Mouse (Mus musculus): ENCODE measurements around the gene Asic2. TPM values are rescaled to one million over a fixed set of nuclear protein-coding genes. Genes with fewer than 3 reads are reported as not detected.

Gene Asic2
- polyA plus RNA-seq, 1 experiment from 2014 or later, result 0.65 TPM

- 89% methylated on average over 6 of the region's 6 CpGs for WGBS
These were observed 843.9 kb downstream of the Asic2 start for GRCm38 (mm10) chr11:81124363-81124762.

DNA sequence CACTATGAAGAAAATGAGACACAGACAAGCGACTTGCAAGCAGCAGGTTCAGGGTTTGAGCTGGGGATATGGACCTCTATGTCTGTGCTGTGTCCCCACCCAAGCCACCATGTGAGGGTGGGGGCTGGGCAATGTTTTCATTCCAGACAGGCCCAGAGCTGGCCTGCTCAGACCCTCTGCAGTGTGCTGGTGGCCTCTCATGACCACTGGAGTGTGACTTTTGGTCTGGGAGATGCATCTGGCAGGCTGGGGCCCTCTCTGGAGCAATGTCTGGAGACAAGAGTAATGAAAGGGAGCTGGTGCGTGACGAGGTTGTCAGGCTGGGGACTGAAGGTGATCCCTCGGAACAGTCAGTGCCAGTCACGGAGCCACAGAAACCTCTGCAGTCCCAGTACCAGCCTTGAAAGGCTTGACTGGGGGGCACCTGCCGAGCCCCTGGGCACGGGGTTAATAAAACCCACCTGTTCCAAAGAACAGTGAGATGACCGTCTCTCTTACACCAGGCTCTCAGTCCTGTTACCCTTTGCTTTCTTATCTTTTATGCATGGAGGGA, 848.2 kb downstream of the Asic2 start:
- Histone ChIP-seq H3K27ac (no peak overlapping the region), H3K9ac (no peak overlapping the region), H3K4me2 (replicated peaks) (no peak overlapping the region), H3K27me3 (no peaks in the 10 kb centered on the region), H3K4me1 (no peaks in the 10 kb centered on the region), H3K9me3 (no peaks in the 10 kb centered on the region), H3K36me3 (no peaks in the 10 kb centered on the region), H3K4me3 (no peak overlapping the region)
- no peak for ATAC-seq (ENCODE audit: low FRiP score, low read depth)
- WGBS, result 63% methylated on average over 8 of the region's 8 CpGs

More at GRCm38 (mm10) chr11:81124363-81124762, 843.9 kb downstream of the Asic2 start:
- no peaks in the 10 kb centered on the region for H3K36me3 ChIP-seq
- no peaks in the 10 kb centered on the region for H3K9me3 ChIP-seq
- ATAC-seq (ENCODE audit: low FRiP score, low read depth), result no peak
- no peak overlapping the region for H3K4me3 ChIP-seq
- no peak overlapping the region for H3K9ac ChIP-seq
- H3K27me3 ChIP-seq, result no peaks in the 10 kb centered on the region
- H3K27ac ChIP-seq, result no peak overlapping the region
- H3K4me2 ChIP-seq (replicated peaks), result no peak overlapping the region
- no peaks in the 10 kb centered on the region for H3K4me1 ChIP-seq

DNA sequence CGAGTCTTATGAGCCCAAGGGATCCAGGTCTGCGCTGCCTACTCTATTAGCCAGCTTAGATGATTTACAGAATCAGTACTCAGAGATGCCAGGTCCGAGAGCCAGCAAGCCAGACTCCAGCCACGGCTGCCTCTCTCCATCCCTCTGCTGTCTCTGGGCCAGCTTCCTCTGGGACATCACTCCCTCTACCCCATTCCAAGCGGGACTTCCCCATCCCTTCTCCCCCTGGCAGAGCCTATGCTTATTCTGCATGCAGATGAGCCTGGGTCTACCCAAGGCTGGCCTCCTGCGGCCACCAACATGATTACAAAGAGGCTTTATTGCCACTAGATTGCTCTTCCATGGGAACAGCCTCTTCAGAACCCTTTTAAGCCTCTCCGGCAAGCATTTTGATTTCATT, 850.2 kb downstream of the Asic2 start:
- no peak overlapping the region for H3K9ac ChIP-seq
- no peak overlapping the region for H3K4me2 ChIP-seq (replicated peaks)
- no peaks in the 10 kb centered on the region for H3K4me1 ChIP-seq
- no peaks in the 10 kb centered on the region for H3K27me3 ChIP-seq
- 43% methylated on average over 7 of the region's 7 CpGs for WGBS
- H3K9me3 ChIP-seq, result no peaks in the 10 kb centered on the region
- ATAC-seq (ENCODE audit: low FRiP score, low read depth), result no peak
- no peak overlapping the region for H3K27ac ChIP-seq
- no peaks in the 10 kb centered on the region for H3K36me3 ChIP-seq
- H3K4me3 ChIP-seq, result no peak overlapping the region

DNA sequence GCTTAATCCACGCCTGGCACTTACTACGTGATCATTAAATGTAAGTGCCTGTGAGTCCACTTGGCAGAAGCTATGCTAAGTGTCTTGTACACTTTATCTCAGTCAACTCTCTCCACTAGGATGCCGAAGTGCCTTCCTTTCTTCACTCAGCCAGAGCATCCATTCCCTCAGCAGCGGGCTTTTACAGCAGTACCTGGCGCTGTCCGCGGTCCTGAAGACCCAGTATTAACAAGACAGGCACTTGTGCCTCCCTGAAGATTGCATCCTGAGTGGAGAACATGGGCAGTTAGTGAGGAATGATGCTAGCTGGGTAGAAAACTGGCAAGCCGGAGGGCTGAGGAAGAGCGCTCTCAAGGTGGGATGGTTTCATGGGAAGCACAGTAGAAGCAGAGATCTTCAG, 852.6 kb downstream of the Asic2 start:
- no peak overlapping the region for H3K4me2 ChIP-seq (replicated peaks)

DNA sequence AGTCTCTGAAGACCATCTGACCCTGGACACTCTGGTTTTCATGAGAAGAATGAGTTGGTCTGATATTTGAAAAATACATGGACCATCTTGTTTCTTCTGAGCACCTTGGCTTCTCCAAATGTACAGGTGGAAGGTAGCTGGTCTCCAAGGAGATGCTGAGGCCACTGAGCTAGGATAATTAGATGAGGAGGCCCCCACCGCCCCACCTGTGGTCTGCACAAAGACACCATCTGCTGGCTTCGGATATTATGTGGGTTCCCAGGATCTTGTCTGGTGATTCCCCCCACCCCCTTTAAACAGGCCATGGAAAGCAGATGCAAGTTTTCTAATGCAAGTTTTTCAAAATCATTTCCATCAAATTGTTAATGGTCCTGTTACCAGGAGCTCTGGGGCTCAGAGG, 856.6 kb downstream of the Asic2 start:
- ATAC-seq (ENCODE audit: low FRiP score, low read depth), result no peak
- no peak overlapping the region for H3K27ac ChIP-seq
- H3K4me2 ChIP-seq (replicated peaks), result no peak overlapping the region
- H3K9ac ChIP-seq, result no peak overlapping the region
- 85% methylated on average over 2 of the region's 2 CpGs for WGBS
- no peak overlapping the region for H3K4me3 ChIP-seq
- no peaks in the 10 kb centered on the region for H3K4me1 ChIP-seq
- no peaks in the 10 kb centered on the region for H3K36me3 ChIP-seq
- H3K27me3 ChIP-seq, result no peaks in the 10 kb centered on the region
- H3K9me3 ChIP-seq, result no peaks in the 10 kb centered on the region

More for the DNA sequence above, 852.6 kb downstream of the Asic2 start:
- Histone ChIP-seq H3K9me3 (no peaks in the 10 kb centered on the region), H3K36me3 (no peaks in the 10 kb centered on the region), H3K4me1 (no peaks in the 10 kb centered on the region), H3K27me3 (no peaks in the 10 kb centered on the region), H3K4me3 (no peak overlapping the region), H3K9ac (no peak overlapping the region), H3K27ac (no peak overlapping the region)
- ATAC-seq (ENCODE audit: low FRiP score, low read depth), result no peak
- WGBS, result 37% methylated on average over 9 of the region's 9 CpGs

GRCm38 (mm10) chr11:81110049-81110448, 858.2 kb downstream of the Asic2 start:
- no peak overlapping the region for H3K9ac ChIP-seq
- no peaks in the 10 kb centered on the region for H3K36me3 ChIP-seq
- H3K27me3 ChIP-seq, result no peaks in the 10 kb centered on the region
- H3K9me3 ChIP-seq, result no peaks in the 10 kb centered on the region
- no peak overlapping the region for H3K4me2 ChIP-seq (replicated peaks)
- no peak for ATAC-seq (ENCODE audit: low FRiP score, low read depth)
- no peak overlapping the region for H3K4me3 ChIP-seq
- 66% methylated on average over 6 of the region's 6 CpGs for WGBS
- no peak overlapping the region for H3K27ac ChIP-seq
- no peaks in the 10 kb centered on the region for H3K4me1 ChIP-seq

- ATAC-seq (ENCODE audit: low FRiP score, low read depth), result no peak
- H3K9me3 ChIP-seq, result no peaks in the 10 kb centered on the region
- no peaks in the 10 kb centered on the region for H3K4me1 ChIP-seq
- H3K27ac ChIP-seq, result no peak overlapping the region
- no peaks in the 10 kb centered on the region for H3K36me3 ChIP-seq
- no peaks in the 10 kb centered on the region for H3K27me3 ChIP-seq
- 96% methylated on average over 1 of the region's 1 CpGs for WGBS
- H3K4me3 ChIP-seq, result no peak overlapping the region
- H3K9ac ChIP-seq, result no peak overlapping the region
- no peak overlapping the region for H3K4me2 ChIP-seq (replicated peaks)
These were observed 861.3 kb downstream of the Asic2 start for GRCm38 (mm10) chr11:81106949-81107348.

GRCm38 (mm10) chr11:81100829-81101228, 867.4 kb downstream of the Asic2 start:
- no peak overlapping the region for H3K4me3 ChIP-seq
- WGBS, result 69% methylated on average over 6 of the region's 6 CpGs
- no peak overlapping the region for H3K9ac ChIP-seq
- no peaks in the 10 kb centered on the region for H3K9me3 ChIP-seq
- H3K4me2 ChIP-seq (replicated peaks), result no peak overlapping the region
- H3K36me3 ChIP-seq, result no peaks in the 10 kb centered on the region
- H3K4me1 ChIP-seq, result 0 out of 2 replicates have a peak, but pooled peaks cover 1% of the 10 kb centered on the region
- no peak overlapping the region for H3K27ac ChIP-seq
- ATAC-seq (ENCODE audit: low FRiP score, low read depth), result no peak
- H3K27me3 ChIP-seq, result no peaks in the 10 kb centered on the region

DNA sequence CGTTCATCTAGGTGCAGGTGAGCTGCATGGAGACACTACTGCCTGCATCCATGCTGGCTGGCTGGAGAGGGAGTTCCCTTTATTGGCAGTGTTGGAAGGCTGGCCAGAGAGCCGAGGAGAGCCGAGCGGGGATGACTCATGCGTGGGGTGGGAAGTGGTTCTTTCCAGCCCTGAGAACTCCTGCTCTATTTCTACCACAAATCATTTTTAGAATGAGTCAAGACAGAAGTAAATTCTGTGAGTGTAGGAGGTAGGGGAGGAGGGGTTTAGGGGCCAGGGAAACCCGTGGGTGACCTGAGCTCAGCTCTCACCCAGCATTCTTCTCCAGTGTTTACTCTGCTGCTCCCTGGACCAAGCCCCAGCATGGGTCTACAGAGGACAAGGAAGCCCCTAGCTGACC, 872.2 kb downstream of the Asic2 start:
- Histone ChIP-seq H3K4me3 (no peak overlapping the region), H3K36me3 (no peaks in the 10 kb centered on the region), H3K9me3 (no peaks in the 10 kb centered on the region), H3K27ac (no peak overlapping the region), H3K27me3 (no peaks in the 10 kb centered on the region), H3K4me1 (peaks cover 14% of the 10 kb centered on the region), H3K9ac (no peak overlapping the region), H3K4me2 (replicated peaks) (no peak overlapping the region)
- ATAC-seq (ENCODE audit: low FRiP score, low read depth), result no peak
- 39% methylated on average over 6 of the region's 6 CpGs for WGBS

- ATAC-seq (ENCODE audit: low FRiP score, low read depth), result no peak
- no peak overlapping the region for H3K9ac ChIP-seq
These were observed 873.7 kb downstream of the Asic2 start for GRCm38 (mm10) chr11:81094581-81094980.

GRCm38 (mm10) chr11:81092161-81092560, 876.1 kb downstream of the Asic2 start:
- Histone ChIP-seq H3K9ac (no peak overlapping the region), H3K4me2 (replicated peaks) (no peak overlapping the region), H3K4me1 (peaks cover 14% of the 10 kb centered on the region), H3K27me3 (no peaks in the 10 kb centered on the region), H3K36me3 (no peaks in the 10 kb centered on the region), H3K4me3 (no peak overlapping the region), H3K9me3 (no peaks in the 10 kb centered on the region), H3K27ac (no peak overlapping the region)
- 85% methylated on average over 2 of the region's 2 CpGs for WGBS
- no peak for ATAC-seq (ENCODE audit: low FRiP score, low read depth)

More at GRCm38 (mm10) chr11:81094581-81094980, 873.7 kb downstream of the Asic2 start:
- Histone ChIP-seq H3K27me3 (no peaks in the 10 kb centered on the region), H3K4me3 (no peak overlapping the region), H3K4me1 (peaks cover 14% of the 10 kb centered on the region), H3K27ac (no peak overlapping the region), H3K4me2 (replicated peaks) (no peak overlapping the region), H3K36me3 (no peaks in the 10 kb centered on the region), H3K9me3 (no peaks in the 10 kb centered on the region)
- WGBS, result 11% methylated on average over 8 of the region's 8 CpGs

GRCm38 (mm10) chr11:81083822-81084221, 884.4 kb downstream of the Asic2 start:
- Histone ChIP-seq H3K27me3 (no peaks in the 10 kb centered on the region), H3K4me1 (peaks cover 7% of the 10 kb centered on the region), H3K4me3 (no peak overlapping the region), H3K36me3 (no peaks in the 10 kb centered on the region), H3K9ac (no peak overlapping the region), H3K4me2 (replicated peaks) (no peak overlapping the region), H3K9me3 (no peaks in the 10 kb centered on the region), H3K27ac (no peak overlapping the region)
- ATAC-seq (ENCODE audit: low FRiP score, low read depth), result no peak
- 78% methylated on average over 4 of the region's 4 CpGs for WGBS

DNA sequence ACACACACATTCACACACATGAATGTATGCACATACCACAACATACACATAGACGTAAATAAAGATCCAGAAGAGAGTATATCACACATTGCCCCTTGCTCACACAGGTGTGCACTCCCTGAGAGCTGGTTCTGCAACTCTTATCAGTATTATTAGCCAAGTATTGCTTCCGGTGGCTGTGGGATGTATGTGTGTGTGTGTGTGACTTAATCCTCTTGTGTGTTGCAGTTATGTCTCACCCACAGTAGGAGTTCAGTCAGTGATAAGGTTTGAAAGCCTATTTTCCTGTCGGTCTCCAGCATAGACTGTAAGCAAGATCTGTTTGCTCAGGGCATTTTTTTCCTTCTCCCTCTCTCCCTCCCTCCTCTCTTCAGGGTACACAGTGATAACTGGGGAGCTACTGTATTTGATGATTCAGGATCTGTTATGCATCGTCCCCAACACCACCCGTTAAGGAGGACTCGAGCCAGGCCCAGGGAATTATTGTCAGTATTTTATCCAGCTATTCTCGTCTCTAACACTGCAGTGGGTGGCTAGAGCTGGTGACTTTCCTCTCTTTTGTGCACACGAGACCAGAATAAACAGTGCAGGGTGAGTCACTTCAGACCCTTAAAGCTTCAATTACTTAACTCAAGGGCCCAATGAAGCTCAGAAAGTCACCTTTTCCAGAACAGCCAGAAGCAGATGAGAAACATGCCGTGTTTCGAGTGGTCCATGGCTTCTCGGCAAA, 888.0 kb downstream of the Asic2 start:
- Histone ChIP-seq H3K4me2 (replicated peaks) (no peak overlapping the region), H3K9me3 (no peaks in the 10 kb centered on the region), H3K27ac (no peak overlapping the region), H3K36me3 (no peaks in the 10 kb centered on the region), H3K27me3 (no peaks in the 10 kb centered on the region), H3K9ac (no peak overlapping the region), H3K4me3 (no peak overlapping the region), H3K4me1 (peaks cover 7% of the 10 kb centered on the region)
- WGBS, result 62% methylated on average over 11 of the region's 11 CpGs
- ATAC-seq (ENCODE audit: low FRiP score, low read depth), result no peak
